Mouse (Mus musculus) v-Abl transformed pro-B cells (cell line): Measurements from ENCODE around the gene Smim14.

ENCODE experiments used
- in situ Hi-C, 2 experiments: fragments of 400-800 bp; cut with MboI; formaldehyde crosslinking; loops; one replicate each; pipeline ENCODE4 v1.15.1; 2025; ENCODE audit not compliant: unreplicated experiment in 2 of 2

Smim14 gene

GRCm38 (mm10) chr5:65536751-65537419, at the start of gene Smim14, which contains the start of gene Ube2k:
Gene Smim14 (minus strand): TSS chr5:65537184.
Gene Ube2k (plus strand): TSS chr5:65537233.
- in situ Hi-C loops = loop anchor here in 1 of 2 experiments (25.0 kb wide), 1 partner anchor 425 kb away; no protein-coding TSS in a partner anchor

GRCm38 (mm10) chr5:65586291-65586690, 49.3 kb upstream of the Smim14 start:
- in situ Hi-C loops = loop anchor here in 1 of 2 experiments (10.0 kb wide), 1 partner anchor 101 kb away; no protein-coding TSS in a partner anchor

GRCm38 (mm10) chr5:65578545-65578944, 41.6 kb upstream of the Smim14 start:
- in situ Hi-C loops = no loop called here

- in situ Hi-C loops = no loop called here
Observed at GRCm38 (mm10) chr5:65575896-65576295, 38.9 kb upstream of the Smim14 start.

GRCm38 (mm10) chr5:65574876-65575275, 37.9 kb upstream of the Smim14 start:
- in situ Hi-C loops = no loop called here

- in situ Hi-C loops = no loop called here
Observed at GRCm38 (mm10) chr5:65565486-65565885, 28.5 kb upstream of the Smim14 start.

- in situ Hi-C loops = no loop called here
Observed at GRCm38 (mm10) chr5:65561125-65561893, 24.3 kb upstream of the Smim14 start.

GRCm38 (mm10) chr5:65557109-65557508, 20.1 kb upstream of the Smim14 start:
- in situ Hi-C loops = no loop called here

- in situ Hi-C loops = loop anchor here in 1 of 2 experiments (25.0 kb wide), 1 partner anchor 413 kb away; no protein-coding TSS in a partner anchor
Observed at GRCm38 (mm10) chr5:65549677-65550076, 12.7 kb upstream of the Smim14 start.

- in situ Hi-C loops = loop anchor here in 1 of 2 experiments (25.0 kb wide), 1 partner anchor 418 kb away; no protein-coding TSS in a partner anchor
Observed at GRCm38 (mm10) chr5:65544616-65545015, 7.6 kb upstream of the Smim14 start.

- in situ Hi-C loops = loop anchor here in 1 of 2 experiments (25.0 kb wide), 1 partner anchor 419 kb away; no protein-coding TSS in a partner anchor
Observed at GRCm38 (mm10) chr5:65543491-65543890, 6.5 kb upstream of the Smim14 start.

- in situ Hi-C loops = loop anchor here in 1 of 2 experiments (25.0 kb wide), 1 partner anchor 420 kb away; no protein-coding TSS in a partner anchor
Observed at GRCm38 (mm10) chr5:65541889-65542288, 4.9 kb upstream of the Smim14 start.

GRCm38 (mm10) chr5:65539786-65540185, 2.8 kb upstream of the Smim14 start:
- in situ Hi-C loops = loop anchor here in 1 of 2 experiments (25.0 kb wide), 1 partner anchor 423 kb away; no protein-coding TSS in a partner anchor

- in situ Hi-C loops = loop anchor here in 1 of 2 experiments (25.0 kb wide), 1 partner anchor 423 kb away; no protein-coding TSS in a partner anchor
Observed at GRCm38 (mm10) chr5:65538829-65539228, 1.8 kb upstream of the Smim14 start.

GRCm38 (mm10) chr5:65538121-65538520, 1.1 kb upstream of the Smim14 start:
- in situ Hi-C loops = loop anchor here in 1 of 2 experiments (25.0 kb wide), 1 partner anchor 424 kb away; no protein-coding TSS in a partner anchor

GRCm38 (mm10) chr5:65537420-65538071, 562 bp upstream of the Smim14 start:
- in situ Hi-C loops = loop anchor here in 1 of 2 experiments (25.0 kb wide), 1 partner anchor 425 kb away; no protein-coding TSS in a partner anchor

GRCm38 (mm10) chr5:65536068-65536465, 917 bp downstream of the Smim14 start:
- in situ Hi-C loops = loop anchor here in 1 of 2 experiments (25.0 kb wide), 1 partner anchor 426 kb away; no protein-coding TSS in a partner anchor

GRCm38 (mm10) chr5:65535457-65536067, 1.4 kb downstream of the Smim14 start:
- in situ Hi-C loops = loop anchor here in 1 of 2 experiments (25.0 kb wide), 1 partner anchor 427 kb away; no protein-coding TSS in a partner anchor

GRCm38 (mm10) chr5:65534496-65534895, 2.5 kb downstream of the Smim14 start:
- in situ Hi-C loops = loop anchor here in 1 of 2 experiments (5.0 to 25.0 kb wide), 2 partner anchors 158 to 428 kb away; no protein-coding TSS in a partner anchor
